Comparison of ENCODE assay signal across 9 mouse cellular contexts in genomic region chr7:112389611-112390251, GRCm38 (mm10). TPM values are rescaled to one million over a fixed set of nuclear protein-coding genes. Genes with fewer than 3 reads are reported as not detected.
DNase-seq lines count a peak whose midpoint lies in the region; ATAC-seq and TF ChIP-seq lines count a peak whose summit lies in the region.
"Had no signal": no experiment of that assay in that cellular context is flagged by ENCODE, and none has a peak within 500 bp of the region (broad histone marks: within the 10 kb centered on the region; RNA-seq: fewer than 3 reads in every experiment).

No protein-coding gene starts in this region.

- ATAC-seq in frontal cortex, adult (ENCODE audit: low TSS enrichment), result peak; percentile 62
- ATAC-seq in hindbrain, embryonic 14.5 days (ENCODE audit: low FRiP score), result peak; percentile 55
- no peak for ATAC-seq in midbrain, embryonic 12.5 days (ENCODE audit: low FRiP score, low read depth)
- no peak for ATAC-seq in monocyte, adult 5-6 weeks (replicated peaks; ENCODE audit: insufficient number of reproducible peaks, low FRiP score, low TSS enrichment, poor library complexity, severe bottlenecking)

- no peaks in the 10 kb centered on the region for H3K9me3 ChIP-seq in hindbrain, embryonic 14.5 days (ENCODE audit: control insufficient read depth, low read length)
- H3K9me3 ChIP-seq in midbrain, embryonic 12.5 days, result no peaks in the 10 kb centered on the region

- no peak overlapping the region for H3K4me3 ChIP-seq in hindbrain, embryonic 14.5 days (replicated peaks; ENCODE audit: low read length)
- no peak overlapping the region for H3K4me3 ChIP-seq in midbrain, embryonic 12.5 days

- H3K9ac ChIP-seq in hindbrain, embryonic 14.5 days, result 0 out of 2 replicates have a peak overlapping the region, but pooled peaks have one; percentile 7
- no peak overlapping the region for H3K9ac ChIP-seq in midbrain, embryonic 12.5 days (replicated peaks)

- no peaks in the 10 kb centered on the region for H3K36me3 ChIP-seq in hindbrain, embryonic 14.5 days (replicated peaks; ENCODE audit: control insufficient read depth, insufficient read depth)
- no peaks in the 10 kb centered on the region for H3K36me3 ChIP-seq in midbrain, embryonic 12.5 days

- H3K4me2 ChIP-seq in hindbrain, embryonic 14.5 days (replicated peaks), result no peak overlapping the region
- H3K4me2 ChIP-seq in midbrain, embryonic 12.5 days (replicated peaks), result no peak overlapping the region

- H3K27ac ChIP-seq in hindbrain, embryonic 14.5 days, result peak overlapping the region; percentile 84
- H3K27ac ChIP-seq in midbrain, embryonic 12.5 days (replicated peaks), result peak overlapping the region; percentile 60; the same call in 1 of the 2 replicates

- H3K4me1 ChIP-seq in hindbrain, embryonic 14.5 days (replicated peaks; ENCODE audit: control insufficient read depth, insufficient read depth, low read length), result peaks cover 24% of the 10 kb centered on the region
- peaks cover 35% of the 10 kb centered on the region for H3K4me1 ChIP-seq in midbrain, embryonic 12.5 days

- no peaks in the 10 kb centered on the region for H3K27me3 ChIP-seq in hindbrain, embryonic 14.5 days (ENCODE audit: control insufficient read depth, insufficient read depth, low read length)
- no peaks in the 10 kb centered on the region for H3K27me3 ChIP-seq in midbrain, embryonic 12.5 days

- DNase-seq in frontal cortex, postnatal 10 days (ENCODE audit: low spot score in 2 of 2), result no peak
- peak; percentile 73 for DNase-seq in brain, embryonic 14.5 days (ENCODE audit: low read depth)
- no peak for DNase-seq in hindbrain, embryonic 14.5 days (ENCODE audit: low spot score)
- DNase-seq in cerebellum, postnatal 10 days, result no peak
- DNase-seq in right cerebral cortex, postnatal 4 days, result no peak
- DNase-seq: layer of hippocampus, postnatal 36 days had no signal

- no peak for TF ChIP-seq POLR2A in brain, embryonic 14.5 days (IDR thresholded peaks at IDR 0.05; ENCODE audit: borderline replicate concordance, extremely low read depth, insufficient read depth, insufficient read length, poor library complexity, severe bottlenecking)

- WGBS in hindbrain, embryonic 14.5 days, result 30% methylated on average over 6 of the region's 6 CpGs
- 49% methylated on average over 6 of the region's 6 CpGs for WGBS in midbrain, embryonic 12.5 days

- TF ChIP-seq CTCF in brain, embryonic 14.5 days (IDR thresholded peaks at IDR 0.05; ENCODE audit: borderline replicate concordance, extremely low read depth, insufficient read depth, insufficient read length), result no peak

RNA-seq across cellular contexts. Expression of gene Parva, which starts 37.6 kb away (rescaled TPM):
- 19.8 and 33.6 TPM in 2 replicates for polyA plus RNA-seq in brain, embryonic 14.5 days (2012; rRNA removed)
- 28.1 and 28.8 TPM in 2 replicates for polyA plus RNA-seq in hindbrain, embryonic 14.5 days (2014; fragmentation: Nextera tagmentation; extraction: Ambion mirVana)
- polyA plus RNA-seq in midbrain, embryonic 12.5 days (2016; fragmentation: Nextera tagmentation; extraction: Ambion mirVana), result 54.8 and 55.6 TPM in 2 replicates
- not detected in 3 replicates for total RNA-seq in monocyte, adult 5-6 weeks (2017)

Comparison
In these comparisons a context has a peak if more than half of its experiments do, and no peak if none do; other contexts are left out.
1. ATAC-seq: peak in frontal cortex, adult (single experiment) and hindbrain, embryonic 14.5 days (single experiment); none in midbrain, embryonic 12.5 days (single experiment) and monocyte, adult 5-6 weeks (single experiment).